Mouse (Mus musculus) Muller cell, postnatal 12 days (primary cell): ENCODE data around the gene Nxnl1.

Experiments
- DNase-seq: peaks from one replicate; pipeline ENCODE4 v3.0.0-alpha.2; 2015; ENCODE audit errors: inconsistent ontology term

The Nxnl1 gene

DNA sequence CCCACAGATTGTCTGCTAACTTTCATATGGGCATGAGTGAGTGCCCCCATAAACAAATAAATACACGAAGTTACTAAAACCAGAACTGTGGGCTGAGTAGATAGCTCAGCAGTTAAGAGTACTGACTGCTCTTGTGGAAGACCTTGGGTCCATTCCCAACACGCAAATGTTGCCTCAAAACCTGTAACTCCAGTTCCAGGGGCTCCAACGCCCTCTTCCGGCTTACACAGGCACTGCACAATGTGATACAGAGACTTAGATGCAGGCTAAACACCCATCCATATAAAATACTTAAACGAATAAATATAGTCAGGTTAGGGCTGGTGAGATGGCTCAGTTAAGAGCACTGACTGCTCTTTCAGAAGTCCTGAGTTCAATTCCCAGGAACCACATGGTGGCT lies 51.4 kb downstream of the Nxnl1 start:
- DNase-seq: no peak

DNA sequence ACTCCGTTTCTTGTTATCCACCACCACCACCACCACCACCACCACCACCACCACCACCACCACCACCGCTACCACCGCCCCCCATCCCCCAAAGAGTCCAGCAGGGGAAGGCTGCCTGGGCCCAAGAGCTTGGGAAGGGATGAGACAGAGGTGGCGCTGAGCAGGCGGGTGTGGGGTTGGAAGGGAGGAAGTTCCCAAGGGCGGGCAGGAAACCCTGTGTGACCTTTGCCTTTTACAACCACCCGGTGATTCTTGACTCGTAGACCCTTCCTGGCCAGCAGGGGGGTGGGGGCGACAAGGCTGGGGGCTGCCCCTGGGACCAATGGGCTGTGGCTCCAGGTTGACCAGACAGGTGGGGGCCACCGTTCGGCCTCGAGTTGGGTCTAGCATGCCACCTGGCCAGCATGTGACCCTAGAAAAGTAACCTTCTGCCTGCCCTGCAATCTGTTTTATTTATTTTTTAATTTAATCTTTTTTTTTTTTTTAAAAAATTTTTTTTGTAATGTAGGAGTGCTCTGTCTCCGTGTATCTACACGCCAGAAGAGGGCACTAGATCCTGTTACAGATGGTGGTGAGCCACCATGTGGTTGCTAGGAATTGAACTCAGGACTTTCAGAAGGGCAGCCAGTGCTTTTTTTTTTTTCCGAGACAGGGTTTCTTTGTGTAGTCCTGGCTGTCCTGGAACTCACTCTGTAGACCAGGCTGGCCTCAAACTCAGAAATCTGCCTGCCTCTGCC lies 53.2 kb downstream of the Nxnl1 start:
- DNase-seq: no peak

DNA sequence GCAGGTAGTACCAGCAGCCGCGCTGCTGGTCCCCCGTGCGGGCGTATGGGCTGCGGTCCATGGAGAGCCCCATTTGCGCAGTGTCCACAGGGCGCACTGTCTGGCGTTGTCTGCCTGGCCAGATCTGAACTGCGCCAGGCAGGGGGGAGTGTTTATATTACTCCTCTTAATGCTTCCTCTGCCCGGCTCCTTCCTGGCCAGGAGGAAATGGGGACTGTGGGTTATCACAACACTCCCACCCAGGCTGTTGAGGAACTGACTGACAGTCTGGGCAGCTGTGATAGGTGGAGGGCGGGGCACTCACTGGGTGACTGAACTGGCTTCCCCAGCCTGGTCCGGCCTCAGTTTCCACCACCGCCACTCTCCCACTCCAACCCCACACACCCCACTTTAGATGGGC lies 54.8 kb downstream of the Nxnl1 start, which contains the start of gene Plvap:
TSS of gene Plvap (minus strand) at position 109 of the 400 bp plus-strand sequence.
- DNase-seq: no peak
